Mouse (Mus musculus): ENCODE results near the gene Itpkb. TPM values are rescaled to one million over a fixed set of nuclear protein-coding genes. Genes with fewer than 3 reads are reported as not detected.

The Itpkb gene
- total RNA-seq, 2 experiments from 2014 or later: 15.4 to 16.5 TPM

Other genes starting within 250 kb of the Itpkb start
- 10 to 100 TPM; 40.4 to 45.6 TPM for gene Coq8a, start 130.9 kb upstream of the Itpkb start, total RNA-seq (2021)
- 10 to 100 TPM; 18.1 to 21.6 TPM for gene Psen2, start 67.0 kb upstream of the Itpkb start, total RNA-seq (2021)
- 100 to 1,000 TPM; 157 to 180 TPM for gene Stum, start 153.0 kb downstream of the Itpkb start, total RNA-seq (2021)
- 10 to 100 TPM; 85.2 to 92.0 TPM for gene Parp1, start 238.4 kb downstream of the Itpkb start, total RNA-seq (2021)

All from left cerebral cortex, postnatal 25 days (tissue).